Mouse (Mus musculus) adrenal gland, adult 8-10 months (tissue): ENCODE measurements around the gene Zdhhc21. TPM values are rescaled to one million over a fixed set of nuclear protein-coding genes. Genes with fewer than 3 reads are reported as not detected.

Experiments
- DNase-seq: peaks from one replicate; pipeline ENCODE4 v3.0.0; 2022
- total RNA-seq, 4 experiments: library from RNA; stranded (reverse); gene quantifications; 2 replicates each; pipeline ENCODE4 v1.2.4; 2022

Zdhhc21 gene
- 10 to 100 TPM; 16.3 to 17.9 (median 17.0) TPM for total RNA-seq

DNA sequence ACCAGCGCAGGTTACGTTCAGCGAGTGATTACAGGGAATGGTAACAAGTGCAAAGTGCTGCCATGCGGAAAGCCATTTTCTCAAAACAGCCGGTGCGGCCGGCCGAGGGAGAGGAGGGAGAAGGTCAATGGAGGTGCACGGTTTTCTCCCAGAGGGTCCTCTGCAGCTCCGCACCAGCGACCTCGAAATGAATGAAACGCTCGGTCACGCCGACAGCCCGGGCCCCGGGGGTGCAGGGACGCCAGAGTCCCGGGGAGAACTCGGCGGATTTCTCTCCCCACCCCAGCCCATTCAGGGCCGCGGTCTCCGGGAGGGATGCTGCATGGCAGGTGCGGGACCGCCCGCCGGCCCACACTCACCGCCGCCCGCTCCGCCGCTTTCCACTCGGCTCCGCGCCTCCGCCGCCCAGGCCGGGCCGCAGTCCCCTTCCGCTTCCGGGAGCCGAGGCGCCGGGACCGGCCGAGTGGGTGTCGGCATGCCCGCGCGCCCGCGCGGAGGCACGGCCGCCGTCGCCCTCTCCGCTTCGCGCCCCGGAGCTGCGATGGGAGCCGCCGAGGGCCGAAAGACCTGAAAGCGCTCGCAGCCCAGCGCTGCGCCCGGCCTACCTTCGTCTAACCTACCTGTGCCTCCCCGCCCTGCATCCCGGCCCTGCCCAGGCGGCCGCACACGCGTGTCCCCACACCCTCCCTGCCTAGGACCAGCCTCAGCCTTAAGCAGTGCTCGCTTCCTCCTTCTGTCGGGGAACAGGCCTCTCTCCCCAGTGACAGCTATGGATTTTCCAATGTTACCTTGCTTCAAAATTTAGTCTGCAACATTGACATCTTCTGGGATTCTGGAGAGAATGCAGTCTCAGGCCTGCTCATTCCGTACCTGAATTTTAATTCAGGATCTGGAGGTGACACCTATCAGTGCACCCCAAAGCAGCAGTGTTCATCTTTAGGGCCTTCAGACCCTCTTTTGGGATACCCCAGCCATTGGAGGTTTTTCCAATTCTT lies at the start of gene Zdhhc21:
Gene Zdhhc21 (minus strand): TSS at position 828 of the 995 bp plus-strand sequence.
- peak; percentile 59 for DNase-seq

GRCm38 (mm10) chr4:82895227-82895626 lies 35.5 kb upstream of the Zdhhc21 start:
- DNase-seq, result no peak

GRCm38 (mm10) chr4:82892247-82892646 lies 32.5 kb upstream of the Zdhhc21 start:
- no peak for DNase-seq

- DNase-seq, result no peak
These were observed 31.8 kb upstream of the Zdhhc21 start for GRCm38 (mm10) chr4:82891566-82891965.

- DNase-seq, result no peak
These were observed 31.3 kb upstream of the Zdhhc21 start for GRCm38 (mm10) chr4:82891049-82891448.

DNA sequence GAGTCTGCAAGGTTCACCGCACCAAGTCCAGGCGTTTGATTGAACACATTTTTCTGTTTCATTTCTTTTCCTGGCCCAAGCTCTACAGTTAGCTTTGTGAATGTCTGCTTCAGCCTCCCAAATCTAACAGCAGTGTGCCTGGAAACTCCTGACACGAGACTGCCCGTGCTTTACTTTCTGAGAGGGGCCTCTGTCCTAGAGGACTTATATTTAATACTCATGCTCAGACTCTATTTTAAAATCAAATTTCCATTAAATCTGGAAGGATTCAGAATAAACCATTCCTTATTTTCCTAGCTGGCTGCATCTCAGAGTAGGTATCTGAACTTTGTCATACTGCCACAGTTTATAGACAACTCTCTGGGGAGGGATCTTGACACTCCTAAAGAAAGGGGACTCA lies 30.8 kb upstream of the Zdhhc21 start:
- no peak for DNase-seq

DNA sequence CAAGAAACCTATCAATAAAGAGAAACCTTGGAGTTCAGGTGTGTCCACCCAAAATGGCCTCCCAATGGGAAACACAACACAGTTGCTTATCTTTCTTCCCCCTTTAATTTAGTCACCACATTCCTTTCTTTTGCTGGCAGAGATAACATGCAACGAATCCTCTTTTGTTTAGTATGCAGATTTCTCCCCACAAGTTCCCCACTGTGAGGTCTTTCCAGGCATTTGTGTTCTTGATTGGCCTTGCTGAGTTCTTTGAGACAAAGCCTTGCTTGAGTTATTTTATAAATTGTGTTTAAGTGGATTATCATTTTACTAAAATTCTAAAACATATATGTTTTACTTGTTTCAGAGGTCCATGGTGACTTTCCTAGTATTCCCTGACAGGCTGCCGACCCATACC lies 26.4 kb upstream of the Zdhhc21 start:
- DNase-seq, result no peak

DNA sequence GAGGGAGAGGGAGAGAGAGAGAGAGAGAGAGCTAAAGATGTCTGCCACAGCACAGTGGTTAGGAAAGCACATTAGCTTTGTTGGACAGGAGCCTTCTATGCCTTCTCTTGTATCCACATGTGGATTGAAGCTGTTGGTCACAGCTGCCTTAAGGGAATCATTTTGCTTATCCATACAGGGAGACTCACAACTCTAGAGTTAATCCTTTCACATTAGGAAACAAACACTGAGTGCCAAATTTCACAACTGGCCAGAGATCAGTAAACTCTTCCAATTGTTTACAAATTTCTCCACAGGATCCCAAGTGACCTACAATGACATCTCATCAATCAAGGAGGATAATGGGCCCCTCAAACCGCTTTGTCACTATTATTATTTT lies 25.8 kb upstream of the Zdhhc21 start:
- DNase-seq, result no peak

- DNase-seq, result no peak
These were observed 25.1 kb upstream of the Zdhhc21 start, which contains the start of gene Cer1 for GRCm38 (mm10) chr4:82884636-82885534. TSS of gene Cer1 (minus strand) at chr4:82885148.

DNA sequence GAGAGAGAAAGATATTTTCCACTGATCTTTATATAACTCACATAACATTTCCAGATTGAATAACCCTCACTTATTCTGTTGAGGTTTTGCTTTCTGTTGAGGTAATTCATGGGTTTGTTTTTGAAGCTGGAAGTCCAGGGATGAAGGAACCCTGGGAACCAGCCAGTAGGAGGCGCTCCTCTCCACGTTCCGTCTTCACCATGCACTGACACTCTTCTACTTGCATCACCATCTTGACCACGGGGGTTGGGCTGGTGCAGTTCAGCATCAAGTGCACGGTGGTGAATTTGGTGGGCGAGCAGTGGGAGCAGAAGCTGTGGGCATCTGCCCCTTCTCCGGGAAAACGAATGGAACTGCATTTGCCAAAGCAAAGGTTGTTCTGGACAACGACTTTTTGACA lies 22.7 kb upstream of the Zdhhc21 start:
- no peak for DNase-seq

GRCm38 (mm10) chr4:82881366-82881765 lies 21.6 kb upstream of the Zdhhc21 start:
- DNase-seq, result no peak

DNA sequence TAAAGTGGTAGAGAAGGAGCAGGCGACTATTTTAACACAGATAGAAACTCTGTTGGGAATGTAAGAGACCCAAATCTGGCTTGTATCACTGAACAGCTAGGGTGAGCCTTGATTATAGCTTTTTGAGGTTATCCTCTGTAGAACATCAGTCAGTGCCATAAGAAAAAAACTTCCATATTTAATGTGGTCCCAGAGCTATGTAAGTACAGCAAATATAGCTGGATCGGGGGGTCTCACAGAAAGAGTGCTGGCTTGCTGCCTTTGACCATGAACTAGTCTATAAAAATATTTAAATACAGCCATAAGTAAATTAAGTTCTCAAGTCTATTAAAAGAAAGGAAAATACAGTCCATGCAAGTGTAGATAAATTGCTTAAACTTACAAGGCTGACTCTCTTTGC lies 20.5 kb upstream of the Zdhhc21 start:
- DNase-seq, result no peak

- no peak for DNase-seq
These were observed 19.4 kb upstream of the Zdhhc21 start for GRCm38 (mm10) chr4:82879152-82879551.

- no peak for DNase-seq
These were observed 16.9 kb upstream of the Zdhhc21 start for GRCm38 (mm10) chr4:82876656-82877055.

DNA sequence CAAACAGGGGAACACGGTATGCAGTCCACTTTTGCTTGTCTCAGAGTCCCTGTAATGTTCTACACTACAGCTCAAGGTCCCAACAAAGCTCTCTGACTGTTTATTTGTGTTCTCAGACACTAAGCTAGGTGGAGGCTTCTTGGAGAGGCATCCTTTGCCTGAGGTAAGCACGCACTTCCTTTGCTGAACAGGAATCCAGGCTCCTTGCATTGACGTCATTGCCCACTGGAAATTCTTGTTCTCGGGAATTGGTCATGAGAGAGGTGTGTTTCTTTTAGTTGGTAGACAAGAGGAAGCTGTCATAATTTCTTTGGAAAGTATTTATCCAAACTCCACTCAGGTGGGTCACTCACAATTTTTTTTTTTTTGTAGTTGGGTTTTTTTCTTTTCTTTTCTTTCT lies 15.8 kb upstream of the Zdhhc21 start:
- DNase-seq, result no peak

DNA sequence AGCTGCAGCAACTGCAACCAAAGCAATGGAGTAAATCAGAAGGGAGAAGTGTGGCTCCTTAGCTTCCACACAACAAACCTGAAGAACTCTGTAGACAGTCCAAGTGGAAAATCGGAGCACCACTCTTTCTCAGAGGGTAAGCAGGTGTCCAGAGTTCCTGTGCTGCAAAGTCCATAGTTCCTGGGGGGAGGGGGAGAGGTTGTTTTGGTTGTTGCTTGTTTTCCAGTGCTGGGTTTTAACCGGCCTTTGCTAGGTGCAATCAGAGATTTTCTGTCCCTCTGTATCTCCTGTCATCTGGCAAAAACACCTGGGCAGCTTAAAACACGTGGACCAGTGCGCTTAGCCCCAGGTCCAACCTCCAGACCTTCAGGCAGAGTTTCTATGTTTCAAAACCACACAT lies 15.0 kb upstream of the Zdhhc21 start:
- DNase-seq, result no peak

DNA sequence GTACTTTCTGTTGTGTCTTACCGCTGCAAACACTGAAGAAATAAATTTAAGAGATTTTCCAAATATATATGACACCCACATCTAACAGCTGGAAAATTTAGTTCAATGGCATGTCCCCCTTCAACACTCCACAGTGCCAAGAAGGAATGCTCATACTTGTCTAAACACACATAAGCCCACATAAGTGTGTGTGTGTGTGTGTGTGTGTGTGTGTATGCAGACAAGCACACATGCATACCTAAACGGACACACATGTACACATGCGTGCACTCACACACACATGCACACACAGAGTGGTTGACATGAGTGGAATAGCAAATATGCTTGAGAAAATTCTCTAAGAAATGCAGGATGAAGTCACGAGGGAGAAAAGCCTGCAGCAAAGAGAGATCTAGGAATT lies 12.8 kb upstream of the Zdhhc21 start:
- no peak for DNase-seq

GRCm38 (mm10) chr4:82872121-82872520 lies 12.4 kb upstream of the Zdhhc21 start:
- DNase-seq, result no peak

- no peak for DNase-seq
These were observed 11.2 kb upstream of the Zdhhc21 start for GRCm38 (mm10) chr4:82870931-82871330.

DNA sequence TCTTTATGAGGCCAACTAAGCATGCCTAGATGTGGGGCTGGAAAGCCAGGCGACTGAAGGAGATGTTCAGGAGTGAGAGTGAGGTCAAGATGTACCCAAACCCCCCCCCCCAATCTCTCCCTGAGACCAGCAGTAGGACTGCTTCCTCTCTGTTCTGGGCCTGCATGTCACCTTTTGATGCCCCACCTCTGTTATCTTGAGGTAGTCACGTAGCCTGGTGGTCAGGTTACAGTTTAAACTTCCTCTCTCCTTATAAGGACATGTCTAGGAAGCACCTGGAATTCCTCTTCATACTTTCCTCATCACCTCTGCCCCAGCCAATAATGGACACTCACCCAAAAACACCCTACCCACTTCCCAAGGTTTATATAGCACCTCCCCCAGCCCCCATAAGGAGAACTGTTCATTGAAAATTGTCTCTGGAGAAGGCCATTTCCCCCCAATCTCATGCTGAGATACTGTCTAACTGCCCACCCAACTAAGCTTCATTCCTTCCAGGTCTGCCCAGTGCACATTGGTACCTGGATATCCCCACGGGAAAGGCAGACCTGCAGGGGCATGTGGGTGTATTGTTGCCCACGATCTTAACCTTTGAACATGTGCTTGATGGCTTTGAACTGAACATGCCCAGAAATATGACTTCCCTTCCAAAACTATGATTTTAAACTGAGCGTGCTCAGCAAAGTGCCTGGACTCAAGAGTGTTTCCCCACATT lies 8.1 kb upstream of the Zdhhc21 start:
- no peak for DNase-seq

- no peak for DNase-seq
These were observed 7.4 kb upstream of the Zdhhc21 start for GRCm38 (mm10) chr4:82867111-82867510.

DNA sequence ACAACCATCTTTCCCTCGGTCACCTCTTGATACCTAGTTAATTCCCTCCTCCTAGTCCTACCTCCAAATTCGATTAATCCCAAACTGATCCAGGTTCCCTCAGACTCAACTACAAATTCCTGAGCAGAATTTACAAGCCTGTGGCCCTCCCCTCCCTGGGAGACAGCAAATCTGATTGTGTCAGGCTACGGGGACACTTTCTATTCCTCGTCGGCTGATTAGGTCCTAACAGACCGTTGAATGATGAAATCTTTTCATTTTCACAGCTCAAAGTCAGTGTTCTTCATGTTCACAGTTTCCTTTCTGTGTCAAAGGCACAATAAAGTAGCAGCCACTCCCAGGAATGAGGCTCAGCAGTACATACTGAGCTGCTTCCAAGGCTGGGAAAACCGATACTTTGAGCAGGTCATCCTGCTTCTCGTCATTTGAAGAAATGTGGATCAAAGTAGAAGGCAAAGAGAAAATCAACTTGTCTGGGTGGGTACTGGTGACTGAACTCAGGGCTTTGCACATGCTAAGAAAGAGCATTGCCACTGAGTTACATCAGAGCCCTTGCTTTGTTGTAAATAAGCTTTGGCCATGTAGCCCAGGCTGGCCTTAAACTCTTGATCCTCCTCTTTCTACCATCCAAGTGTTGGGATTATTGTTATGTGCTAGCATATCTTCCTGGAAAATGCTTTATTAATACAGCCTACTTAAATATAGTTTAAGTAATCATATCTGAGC lies 5.4 kb upstream of the Zdhhc21 start:
- no peak for DNase-seq
